Mouse (Mus musculus) liver, adult (tissue): ENCODE data around the gene Muc20.

Experiments used
- GATA4 ChIP-seq: IDR thresholded peaks from 2 replicates; pipeline ENCODE4 v1.6.1; 2014; ENCODE audit warnings: mild to moderate bottlenecking, low read length; ENCODE audit not compliant: insufficient replicate concordance

Gene Muc20

DNA sequence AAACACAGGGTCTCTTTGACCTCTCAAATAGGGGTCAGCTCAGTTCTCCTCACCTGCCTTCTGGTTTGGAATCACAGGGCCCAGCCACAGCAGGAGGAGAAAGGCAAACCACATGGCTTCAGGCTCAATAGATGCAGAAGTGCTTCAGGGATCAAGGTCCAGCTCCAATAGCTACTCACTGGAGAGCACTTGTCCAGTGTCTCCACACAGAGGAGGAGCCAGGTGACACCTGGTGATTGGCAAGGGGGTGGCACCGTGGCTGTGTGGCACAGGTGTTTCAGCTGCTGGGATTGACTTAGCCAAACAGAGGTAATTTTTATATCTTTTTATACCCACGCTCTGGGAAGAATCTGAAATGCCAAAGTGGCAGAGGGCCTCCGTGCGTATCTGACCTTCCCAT, 13.1 kb upstream of the Muc20 start, which contains the start of gene Smbd1:
Gene Smbd1, minus strand, starts transcription at position 157 of the 400 bp plus-strand sequence.
- TF ChIP-seq GATA4: no peak

DNA sequence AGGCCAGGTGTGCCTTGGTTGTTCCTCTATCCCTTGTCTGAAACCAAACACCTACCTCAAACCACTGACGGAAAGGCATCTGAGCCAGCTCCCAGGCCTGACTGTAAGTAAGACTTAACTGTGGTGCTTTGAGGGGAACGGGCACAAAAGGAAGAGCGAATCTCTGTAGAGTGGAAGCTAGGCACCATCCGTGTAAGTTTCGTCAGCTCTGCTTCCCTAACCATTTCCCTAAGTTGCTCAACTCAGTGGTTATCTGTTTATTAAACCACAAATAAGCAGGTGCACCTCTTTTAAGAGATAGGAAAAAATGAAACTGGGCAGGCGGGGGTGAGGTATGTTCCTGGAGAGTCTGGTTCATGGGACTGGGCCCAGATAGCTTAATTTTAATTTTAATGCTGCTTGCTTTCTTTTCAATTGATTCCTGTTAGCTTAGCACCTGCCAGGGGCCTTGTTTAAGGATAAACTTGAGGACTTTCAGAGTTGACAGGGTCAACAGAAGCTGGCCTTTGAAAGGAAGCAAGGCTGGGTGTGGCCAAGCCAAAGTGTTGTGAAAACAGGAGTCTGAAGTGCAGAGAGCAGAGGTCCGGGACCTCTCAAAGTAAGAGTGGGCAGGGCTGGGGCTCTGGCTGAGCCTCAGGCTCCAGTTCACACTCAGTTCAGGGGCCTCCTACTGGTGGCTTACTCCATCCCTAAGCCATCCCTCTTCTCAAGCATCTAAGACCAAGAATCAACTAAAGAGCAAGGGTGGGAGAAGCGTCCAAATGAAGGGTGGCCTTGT, 10.4 kb upstream of the Muc20 start:
- 0 out of 2 replicates have a peak, but pooled peaks have one; percentile 16 for TF ChIP-seq GATA4

DNA sequence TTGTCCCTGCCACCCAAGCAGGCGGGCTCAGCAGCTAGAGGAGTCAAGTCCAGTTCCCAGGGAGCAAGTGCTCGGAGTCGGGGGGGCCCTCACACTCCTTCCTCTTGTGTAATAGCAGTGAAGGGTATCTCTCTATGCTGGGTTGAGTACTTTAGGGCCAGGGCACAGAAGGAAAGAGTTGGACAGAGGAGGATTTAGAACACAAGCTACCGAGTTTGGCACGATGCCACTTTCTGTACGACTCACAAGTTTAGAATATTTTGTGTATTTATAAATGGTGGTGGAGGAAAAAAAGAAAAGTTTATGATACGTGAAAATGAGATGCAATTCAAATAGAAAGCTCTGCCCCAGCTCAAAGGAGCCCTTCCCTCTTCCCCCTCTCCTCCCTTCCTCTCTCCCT, 7.9 kb upstream of the Muc20 start:
- TF ChIP-seq GATA4: no peak

DNA sequence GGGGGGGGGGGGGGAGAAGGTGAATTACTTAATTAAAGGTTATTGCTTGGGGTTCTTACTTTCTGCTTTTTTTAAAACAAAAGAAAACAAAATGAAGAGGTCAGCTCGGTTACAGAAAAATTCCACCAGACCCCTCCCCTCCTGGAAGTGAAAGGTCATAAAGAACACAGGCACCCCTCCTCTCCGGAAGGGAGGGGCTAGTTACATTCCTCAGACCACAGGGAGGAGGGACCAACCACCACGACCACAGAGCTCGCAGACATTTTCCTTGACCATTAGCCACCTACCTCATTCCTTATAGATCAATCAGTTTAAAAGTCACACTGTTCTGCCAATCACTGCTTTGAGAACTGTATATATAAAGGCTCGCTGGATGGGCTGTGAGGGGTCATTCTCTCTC, 6.7 kb upstream of the Muc20 start:
- no peak for TF ChIP-seq GATA4

DNA sequence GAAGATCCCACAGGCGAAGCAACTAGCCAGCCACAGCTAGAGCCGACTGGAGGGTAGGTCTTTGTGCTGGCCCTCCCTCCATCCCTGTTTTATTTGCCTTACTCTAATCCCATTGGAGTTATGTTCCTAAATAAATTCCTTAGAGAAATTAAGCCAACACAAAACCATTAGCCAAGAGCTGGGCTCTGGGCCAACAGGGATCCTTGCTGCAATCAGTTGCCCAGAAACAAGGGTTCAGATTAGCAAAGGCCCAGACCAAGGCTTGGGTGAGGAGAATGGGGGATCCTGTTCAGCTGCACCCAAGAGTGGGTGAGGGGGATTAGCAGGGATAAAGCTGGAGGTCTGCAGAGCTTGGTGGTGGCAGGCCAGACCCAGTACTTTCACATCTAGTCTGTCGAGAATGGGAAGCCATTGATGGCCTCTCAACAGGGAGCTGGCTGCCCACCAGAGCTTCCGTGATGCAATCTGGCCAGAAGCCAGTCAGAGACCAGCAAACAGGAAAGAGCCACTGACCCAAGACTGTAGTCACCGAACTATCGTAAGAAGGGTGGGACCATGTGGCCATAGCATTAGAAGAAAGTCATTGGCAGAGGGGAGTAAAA, 6.1 kb upstream of the Muc20 start:
- no peak for TF ChIP-seq GATA4

DNA sequence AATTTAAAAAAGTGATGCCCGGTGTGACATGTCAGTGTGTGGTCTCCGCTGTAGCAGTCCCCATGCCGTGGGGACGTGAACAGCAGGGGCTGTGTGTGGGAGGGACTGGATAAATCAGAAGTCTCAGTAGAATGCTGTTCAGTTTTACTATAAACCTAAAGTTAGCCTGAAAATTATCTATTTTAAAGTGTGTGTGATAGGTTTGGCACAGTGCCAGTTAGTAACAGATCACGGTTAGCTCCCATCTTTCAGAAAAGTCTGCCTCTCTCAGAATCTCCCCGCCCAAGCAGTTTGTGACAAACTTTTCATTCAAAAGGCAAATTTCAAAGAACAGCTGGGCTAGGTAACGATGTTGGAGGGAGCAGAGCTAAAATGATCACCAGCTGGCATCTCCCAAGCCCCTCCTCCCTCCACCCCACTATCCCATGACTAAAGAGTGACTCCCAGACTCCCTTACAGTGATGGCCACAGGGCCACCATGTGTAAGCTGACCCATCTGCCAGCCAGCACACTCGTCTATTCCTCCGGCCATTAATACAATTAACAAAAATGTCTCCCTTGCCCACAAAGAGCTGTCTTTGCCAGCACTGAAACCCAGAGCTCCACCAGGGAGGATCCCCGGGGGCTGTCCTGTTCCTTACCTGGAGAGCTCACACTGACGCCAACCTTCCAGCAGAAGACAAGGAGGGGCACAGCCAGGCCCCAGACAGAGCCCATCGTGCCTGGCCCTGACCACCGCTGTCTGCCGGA, 384 bp downstream of the Muc20 start:
- TF ChIP-seq GATA4: no peak

DNA sequence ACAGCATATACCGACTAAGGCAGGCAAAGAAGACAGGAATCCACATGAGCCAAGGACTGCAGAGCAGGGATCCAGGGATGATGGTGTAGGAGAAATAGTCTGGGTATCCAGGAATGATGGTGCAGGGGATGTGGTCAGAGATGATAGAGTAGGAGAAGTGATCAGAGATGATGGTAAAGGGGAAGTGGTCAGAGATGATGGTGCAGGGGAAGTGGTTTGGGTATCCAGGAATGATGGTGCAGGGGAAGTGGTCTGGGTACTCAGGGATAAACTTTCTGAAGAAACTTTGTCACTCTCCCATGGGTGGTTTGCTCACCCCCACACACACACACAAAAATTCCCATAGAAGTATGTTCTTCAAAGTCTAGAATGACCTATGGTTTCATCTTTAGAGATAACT, 2.1 kb downstream of the Muc20 start:
- no peak for TF ChIP-seq GATA4

DNA sequence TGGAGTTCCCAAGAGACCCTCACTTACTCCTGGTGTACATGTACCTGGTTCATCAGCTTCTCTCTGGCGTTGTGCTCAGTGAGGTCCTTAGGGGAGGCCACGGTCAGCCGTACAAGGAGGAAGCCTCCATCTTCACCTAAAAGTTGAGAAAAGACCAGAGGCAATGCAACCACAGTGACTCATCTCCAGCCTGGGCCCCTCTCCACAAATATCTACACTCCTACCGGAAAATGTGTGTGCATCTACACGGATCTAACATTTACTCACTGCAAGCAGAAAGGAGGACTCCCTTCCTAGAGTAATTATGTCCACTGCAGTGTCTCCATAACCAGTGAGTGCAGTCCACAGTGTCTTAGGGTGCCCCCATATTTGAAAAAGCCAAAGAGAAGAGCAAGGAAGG, 7.2 kb downstream of the Muc20 start:
- TF ChIP-seq GATA4: no peak

DNA sequence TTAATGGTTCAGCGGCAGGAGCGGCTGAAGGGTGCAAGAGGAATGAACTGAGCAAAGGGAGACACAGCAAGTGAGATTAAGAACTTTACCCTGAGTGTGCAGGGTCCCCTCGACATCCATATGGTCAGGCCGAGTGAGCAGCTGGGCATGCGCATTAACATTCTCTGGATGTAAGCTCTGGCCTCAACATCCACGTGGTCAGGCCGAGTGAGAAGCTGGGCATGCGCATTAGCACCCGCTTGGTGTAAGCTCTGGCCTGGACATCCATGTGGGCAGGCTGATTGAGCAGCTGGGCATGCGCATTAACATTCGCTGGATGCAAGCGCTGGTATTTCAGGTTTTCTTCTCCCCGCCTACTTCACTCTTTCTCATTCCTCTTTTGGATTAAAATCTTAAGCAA, 12.4 kb downstream of the Muc20 start:
- TF ChIP-seq GATA4: no peak

DNA sequence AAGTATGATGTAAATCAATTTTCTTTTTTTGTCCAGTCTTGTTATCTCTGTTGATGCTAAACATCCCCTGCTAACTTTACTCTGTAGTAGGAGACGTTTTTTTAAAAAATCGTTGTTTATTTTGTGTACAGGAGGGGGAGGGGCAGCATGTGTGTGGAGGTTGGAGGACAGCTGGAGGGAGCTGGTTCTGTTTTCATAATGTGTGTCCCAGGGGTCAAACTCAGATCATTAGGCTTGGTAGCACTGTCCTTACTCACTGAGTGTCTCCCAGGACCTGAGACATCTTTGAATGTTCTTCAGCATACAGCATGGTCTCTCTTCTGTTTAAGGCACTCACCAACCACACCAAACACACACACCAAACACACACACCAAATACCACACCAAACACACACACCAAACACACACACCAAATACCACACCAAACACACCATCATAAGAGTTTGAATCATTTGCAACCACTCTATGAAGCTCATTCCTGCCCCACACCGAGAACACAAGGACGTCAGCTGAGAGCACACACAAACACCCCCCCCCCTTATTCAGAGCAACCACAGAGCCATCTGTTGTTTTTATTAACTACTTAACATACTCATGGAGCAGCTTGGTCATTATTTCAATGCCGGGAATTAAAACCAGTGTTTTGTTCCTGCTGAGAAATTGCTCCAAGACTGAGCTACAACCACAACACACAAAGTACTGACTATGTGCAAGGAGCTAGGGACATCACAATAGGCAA, 13.7 kb downstream of the Muc20 start:
- no peak for TF ChIP-seq GATA4

DNA sequence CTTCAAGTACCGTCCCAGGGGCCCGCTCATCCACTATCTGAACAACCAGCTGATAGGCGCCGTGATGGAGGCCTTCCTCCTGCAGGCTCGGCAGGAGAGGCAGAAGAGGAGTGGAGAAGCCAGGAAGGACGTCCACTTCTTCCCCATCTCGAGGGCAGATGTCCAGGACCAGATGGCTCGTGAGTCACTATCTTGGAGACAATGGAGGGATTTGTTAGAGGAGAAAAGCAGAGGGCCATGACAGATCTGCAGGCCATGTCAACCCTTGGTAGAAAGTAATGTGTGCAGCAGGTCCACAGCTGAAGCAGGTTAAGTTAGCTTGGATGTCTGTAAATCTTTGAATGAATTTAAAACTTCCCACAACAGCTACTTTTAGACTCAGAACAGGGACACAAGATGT, 18.3 kb downstream of the Muc20 start:
- no peak for TF ChIP-seq GATA4

DNA sequence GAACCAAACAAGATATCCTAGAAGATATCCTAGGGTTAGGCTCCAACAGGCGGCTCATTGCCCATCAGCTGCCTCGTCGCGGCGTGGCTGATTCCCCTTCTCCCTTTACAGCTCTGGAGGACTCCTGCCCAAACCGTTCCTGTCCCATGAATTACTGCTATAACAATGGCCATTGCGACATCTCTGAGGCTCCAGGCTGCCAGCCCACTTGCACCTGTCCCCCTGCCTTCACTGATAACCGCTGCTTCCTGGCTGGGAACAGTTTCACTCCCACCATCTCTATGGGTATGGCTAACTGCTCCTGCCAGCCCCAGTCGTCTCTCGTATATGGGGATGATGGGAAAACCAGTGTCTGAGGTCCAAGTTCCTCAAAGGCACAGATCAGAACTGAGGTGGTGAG, 20.6 kb downstream of the Muc20 start:
- no peak for TF ChIP-seq GATA4

DNA sequence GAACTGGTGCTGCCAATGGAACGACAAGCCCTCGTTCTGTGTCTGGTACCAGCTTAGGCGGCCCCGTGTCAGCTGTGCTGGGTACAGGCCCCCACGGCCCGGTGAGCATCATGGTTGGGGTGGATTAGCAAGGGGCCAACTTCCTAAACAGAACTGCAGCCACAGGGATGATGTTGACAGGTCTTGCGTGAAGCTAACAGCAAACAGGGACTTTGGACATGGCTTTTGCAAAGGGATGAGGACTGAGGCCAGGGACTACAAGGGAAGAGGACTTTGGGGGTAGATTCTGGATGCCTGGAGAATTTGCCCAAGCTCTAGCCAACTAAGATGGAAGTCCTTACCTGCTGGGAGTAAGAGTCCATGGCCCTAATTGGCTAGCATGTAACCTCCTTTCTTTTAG, 30.3 kb downstream of the Muc20 start:
- TF ChIP-seq GATA4: no peak

DNA sequence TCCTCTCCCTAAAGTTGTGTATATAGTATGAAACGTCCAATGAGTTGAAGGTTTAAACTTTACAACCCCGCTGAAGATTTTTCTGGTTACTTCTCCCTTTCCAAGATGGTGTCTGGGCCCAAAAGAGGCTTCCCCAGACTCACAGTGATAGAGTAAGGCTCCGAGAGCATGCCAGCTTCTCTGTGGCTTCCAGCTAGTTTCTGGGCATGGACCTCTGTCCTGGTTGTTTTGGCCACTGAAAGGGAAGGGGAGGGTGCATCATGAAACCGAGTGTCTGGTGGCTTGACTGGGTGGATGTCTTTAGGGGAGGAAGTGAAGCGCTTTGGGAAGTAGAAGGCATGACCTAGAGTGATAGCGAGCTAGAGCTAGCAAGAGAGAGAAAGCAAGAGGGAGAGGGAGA, 32.3 kb downstream of the Muc20 start:
- no peak for TF ChIP-seq GATA4

DNA sequence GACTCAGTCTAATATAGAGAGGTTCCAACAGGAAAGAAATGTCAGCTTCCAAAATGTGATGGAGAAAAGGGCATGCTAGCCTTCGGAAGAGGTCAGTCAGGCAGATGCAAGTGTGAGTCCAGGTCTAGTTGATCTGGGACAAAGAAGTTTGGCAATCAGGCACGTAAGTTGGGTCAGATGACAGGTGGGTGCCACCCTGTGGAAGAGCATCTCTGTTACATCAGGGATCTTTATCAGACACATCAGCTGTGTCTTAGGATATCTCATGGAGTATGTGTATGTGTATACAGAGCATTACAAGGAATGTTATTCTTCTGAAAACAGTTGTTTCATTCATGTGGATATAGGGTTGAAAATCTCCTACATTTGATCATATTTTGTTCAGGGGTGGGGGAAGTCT, 32.7 kb downstream of the Muc20 start:
- no peak for TF ChIP-seq GATA4

DNA sequence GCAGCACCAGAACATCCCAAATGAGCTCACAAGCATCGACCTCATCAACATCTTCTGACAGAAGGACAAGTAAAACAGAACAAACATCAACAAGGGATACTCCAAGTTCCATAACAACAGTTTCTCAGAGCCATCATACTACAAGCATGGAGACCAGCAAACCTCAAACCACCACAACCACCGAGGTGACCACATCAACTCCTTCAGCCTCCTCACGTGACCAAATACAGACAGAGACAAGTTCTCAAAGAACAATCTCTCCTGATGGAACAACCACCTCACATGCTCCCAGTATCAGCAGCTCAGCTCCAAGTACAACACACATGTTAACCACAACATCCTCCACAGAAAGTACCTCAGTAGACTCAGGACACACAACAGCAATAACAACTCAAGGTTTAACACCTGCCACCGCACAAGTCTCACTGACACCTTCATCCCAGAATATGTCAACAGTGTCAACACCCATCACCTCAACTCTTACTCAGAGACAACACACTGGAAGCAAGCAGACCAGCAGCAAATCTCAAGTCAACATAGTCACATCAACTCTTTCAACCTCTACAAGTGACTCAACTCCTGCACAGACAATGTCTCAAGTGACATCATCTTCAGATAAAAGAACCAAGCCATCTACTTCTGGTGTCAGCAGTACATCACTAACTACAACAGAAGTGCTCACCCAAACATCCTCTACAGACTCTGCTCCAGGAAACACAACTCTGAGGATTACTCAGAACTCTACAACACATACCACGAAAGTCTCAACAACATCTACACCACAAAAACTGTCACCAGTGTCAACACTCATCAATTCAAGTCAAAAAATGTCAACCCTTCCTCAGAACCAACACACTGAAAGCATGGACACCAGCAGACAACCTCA, 46.8 kb downstream of the Muc20 start:
- no peak for TF ChIP-seq GATA4
